Mouse (Mus musculus) MEL-GATA-1-ER (cell line): ENCODE data around the gene Qrfpr.

ENCODE experiments used
- DNase-seq: peaks from one replicate; pipeline ENCODE4 v3.0.0-alpha.2; 2012; ENCODE audit warnings: low read depth; ENCODE audit errors: extremely low read depth

Qrfpr gene

GRCm38 (mm10) chr3:36150934-36151686 lies 71.0 kb downstream of the Qrfpr start, which contains the start of gene D3Ertd254e:
Gene D3Ertd254e (plus strand): TSS chr3:36151017.
- DNase-seq: peak; percentile 92

DNA sequence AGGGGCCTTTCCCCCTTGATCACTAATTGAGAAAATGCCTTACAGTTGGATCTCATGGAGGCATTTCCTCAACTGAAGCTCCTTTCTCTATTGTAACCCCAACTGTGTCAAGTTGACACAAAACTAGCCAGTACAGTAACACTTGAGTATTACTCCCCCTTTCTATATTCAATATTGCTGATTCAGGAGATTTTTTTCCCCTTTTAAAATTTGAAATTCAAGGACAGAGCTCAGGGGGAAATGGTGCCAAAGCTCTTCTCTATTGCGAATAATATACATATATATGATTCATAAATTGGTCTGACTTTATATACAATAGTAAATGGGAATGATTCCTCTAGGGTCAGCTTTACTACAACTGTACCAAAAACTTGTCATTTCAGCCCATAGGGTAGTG lies 71.6 kb downstream of the Qrfpr start:
- DNase-seq: no peak

DNA sequence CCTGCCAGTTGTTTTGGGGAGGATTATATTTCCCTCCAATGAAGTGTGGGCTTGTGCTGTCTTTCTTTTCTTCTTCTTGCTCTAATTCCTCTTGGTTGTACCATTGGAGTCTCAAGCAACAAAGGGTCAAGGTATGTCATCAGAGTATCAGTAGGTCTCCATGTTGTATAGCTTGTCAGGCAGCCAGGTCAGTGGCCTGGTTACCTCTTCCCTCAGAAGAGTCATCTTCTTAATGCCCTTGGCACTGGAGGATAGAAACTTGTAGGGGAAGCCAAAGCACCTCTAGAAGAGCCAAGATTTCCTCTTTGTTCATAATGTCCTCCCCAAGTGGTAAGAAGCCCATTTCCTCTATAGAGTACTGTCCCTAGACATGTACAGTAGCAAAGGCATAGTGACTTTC lies 83.1 kb downstream of the Qrfpr start:
- no peak for DNase-seq

DNA sequence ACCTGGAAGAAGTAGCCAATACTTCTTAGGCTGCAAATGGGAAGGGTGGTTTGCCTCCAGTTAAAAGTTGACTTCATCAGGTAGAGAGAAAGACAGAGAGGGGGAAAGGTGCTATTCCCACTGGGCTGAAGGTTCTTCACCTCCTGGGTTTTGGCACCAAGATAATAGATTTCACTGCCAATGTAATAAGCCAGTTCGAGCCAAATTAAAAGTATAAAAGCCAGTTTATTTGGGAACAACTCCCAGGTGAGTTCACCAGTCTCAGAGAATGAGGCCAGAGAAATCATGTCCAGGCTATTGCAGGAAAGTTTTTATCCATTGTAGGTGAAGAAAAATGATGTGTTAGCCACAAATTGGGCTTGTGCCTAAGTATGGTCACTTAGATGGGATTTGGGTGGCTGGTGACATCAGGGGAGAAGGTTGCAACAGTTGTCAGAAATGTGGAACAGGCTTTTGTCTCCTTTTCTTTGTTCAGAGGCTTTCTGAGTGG lies 83.9 kb downstream of the Qrfpr start:
- DNase-seq: no peak

DNA sequence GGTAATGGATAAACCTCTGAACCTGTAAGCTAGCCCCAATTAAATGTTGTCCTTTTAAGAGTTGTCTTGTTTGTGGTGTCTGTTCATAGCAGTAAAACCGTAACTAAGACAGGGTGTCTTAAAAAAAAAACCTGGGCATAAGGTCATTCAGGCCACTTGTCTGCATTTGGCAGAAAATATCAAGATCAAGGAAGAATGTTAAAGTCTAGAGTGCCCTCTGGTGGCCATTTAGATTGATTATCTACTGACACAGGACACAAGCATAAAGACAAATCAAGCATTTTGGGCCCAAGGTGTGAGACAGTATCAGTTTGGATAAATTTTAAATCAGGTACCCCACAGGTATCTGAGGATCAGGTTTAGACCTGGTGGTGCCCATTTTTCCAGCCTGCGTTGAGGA lies 84.6 kb downstream of the Qrfpr start:
- DNase-seq: peak; percentile 40

DNA sequence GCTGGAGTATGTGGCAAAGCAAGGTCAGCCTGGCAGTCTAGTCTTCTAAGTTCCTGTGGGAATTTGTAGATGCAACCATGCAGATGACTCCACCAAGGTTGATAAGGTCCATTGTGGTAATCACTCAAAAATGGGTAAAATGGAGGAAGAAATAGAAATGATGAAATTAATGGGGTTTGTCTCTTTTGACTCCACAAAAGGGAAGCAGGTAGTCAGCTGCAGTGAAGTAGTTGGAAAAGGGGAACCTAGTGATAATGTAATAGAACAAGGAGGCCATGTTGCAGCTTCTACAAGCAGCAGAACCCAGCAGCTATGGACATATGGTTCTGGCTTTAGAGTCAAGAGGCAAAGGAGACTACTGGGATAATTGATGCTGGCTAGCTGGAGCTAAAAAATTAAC lies 86.0 kb downstream of the Qrfpr start:
- DNase-seq: no peak
